Comparison of ENCODE assay signal across 8 mouse cellular contexts in genomic region chr1:193172991-193173809, GRCm38 (mm10). TPM values are rescaled to one million over a fixed set of nuclear protein-coding genes. Genes with fewer than 3 reads are reported as not detected.
DNase-seq lines count a peak whose midpoint lies in the region; ATAC-seq and TF ChIP-seq lines count a peak whose summit lies in the region.

No protein-coding gene starts in this region.

- H3K4me3 ChIP-seq in ES-E14 (ENCODE audit: insufficient read depth in 1 of 2, low read depth in 1 of 2, low read length in 2 of 2, poor library complexity in 1 of 2, severe bottlenecking in 1 of 2), result peak overlapping the region; percentile 93 to 98
- H3K4me3 ChIP-seq in forebrain, embryonic 15.5 days, result peak overlapping the region; percentile 60
- peak overlapping the region; percentile 93 for H3K4me3 ChIP-seq in lung, adult 2 months (replicated peaks; ENCODE audit: extremely low read depth, low read depth, low read length)

- in situ Hi-C loops in ES-E14 (cut with MboI; ENCODE audit: low sequenced_read_pairs in 2 of 2, unreplicated experiment in 2 of 2), result no loop called here

- peak; percentile 99 for DNase-seq in ES-E14 (ENCODE audit: low read depth, low spot score)
- peak; percentile 97 for DNase-seq in cerebellum, adult 11-12 months
- peak; percentile 92 for DNase-seq in heart, postnatal 25 days (ENCODE audit: low spot score)
- DNase-seq in layer of hippocampus, adult 18-20 months (ENCODE audit: low spot score in 2 of 2), result peak; percentile 96 to 98
- peak; percentile 96 for DNase-seq in lung, adult 2 months
- DNase-seq in thymus, adult 18-20 months, result peak; percentile 97 to 99

- TF ChIP-seq POLR2A in lung, adult 2 months (IDR thresholded peaks at IDR 0.05; ENCODE audit: borderline replicate concordance, extremely low read depth, low read depth, low read length), result peak; percentile 91; the same call in 1 of the 2 replicates

- no peak for TF ChIP-seq CTCF in lung, adult 2 months (IDR thresholded peaks at IDR 0.05; ENCODE audit: insufficient read depth, low read length)

- ATAC-seq in forebrain, embryonic 15.5 days (replicated peaks), result peak; percentile 99
- peak; percentile 94 for ATAC-seq in neutrophil, adult 5-6 weeks (ENCODE audit: extremely low read depth, insufficient number of reproducible peaks, low FRiP score, poor library complexity, severe bottlenecking)

- H3K4me1 ChIP-seq in ES-E14 (ENCODE audit: control insufficient read depth in 2 of 2, insufficient read depth in 2 of 2, low read length in 2 of 2, poor library complexity in 1 of 2), result peaks cover 0 to 2% of the 10 kb centered on the region in 2 experiments; a peak in 2 of 4 replicates
- H3K4me1 ChIP-seq in forebrain, embryonic 15.5 days, result peaks cover 37% of the 10 kb centered on the region
- peaks cover 10% of the 10 kb centered on the region; the same call in 1 of the 2 replicates for H3K4me1 ChIP-seq in lung, adult 2 months (ENCODE audit: control insufficient read depth, insufficient read depth, low read length)

- H3K27me3 ChIP-seq in forebrain, embryonic 15.5 days, result no peaks in the 10 kb centered on the region

- H3K9me3 ChIP-seq in ES-E14 (ENCODE audit: control insufficient read depth, insufficient read depth, low read depth, low read length), result no peaks in the 10 kb centered on the region
- H3K9me3 ChIP-seq in forebrain, embryonic 15.5 days, result no peaks in the 10 kb centered on the region

- intact Hi-C loops in heart, postnatal 25 days (cut with DNase I), result loop anchor here (1.0 kb wide), 1 partner anchor 43 kb away; the partner anchor contains the start of gene Diexf

- peak overlapping the region; percentile 94 for H3K4me2 ChIP-seq in forebrain, embryonic 15.5 days (replicated peaks)

- under 1% methylated on average over 48 of the region's 48 CpGs for WGBS in forebrain, embryonic 15.5 days
- under 1% methylated on average over 48 of the region's 48 CpGs for WGBS in lung, adult 2 months

- no peak overlapping the region for H3K27ac ChIP-seq in ES-E14 (ENCODE audit: insufficient read depth, low read depth, low read length, poor library complexity, severe bottlenecking)
- peak overlapping the region; percentile 83 for H3K27ac ChIP-seq in forebrain, embryonic 15.5 days (replicated peaks)

- no peaks in the 10 kb centered on the region for H3K36me3 ChIP-seq in ES-E14 (ENCODE audit: control insufficient read depth, insufficient read depth, low read length, poor library complexity, severe bottlenecking)
- H3K36me3 ChIP-seq in forebrain, embryonic 15.5 days, result no peaks in the 10 kb centered on the region

- peak overlapping the region; percentile 96 for H3K9ac ChIP-seq in ES-E14 (ENCODE audit: insufficient read depth, low read depth, low read length, poor library complexity, severe bottlenecking)
- peak overlapping the region; percentile 77 for H3K9ac ChIP-seq in forebrain, embryonic 15.5 days (replicated peaks)

TF ChIP-seq in ES-E14, 5 proteins besides CTCF, POLR2A, EP300 and RAD21:
- no peak; the same call in 1 of the 2 replicates for TF ChIP-seq HCFC1 (IDR thresholded peaks at IDR 0.05; ENCODE audit: borderline replicate concordance, insufficient read depth, low read length)
- no peak for TF ChIP-seq MAFK (IDR thresholded peaks at IDR 0.05; ENCODE audit: insufficient read depth, low read depth, low read length)
- TF ChIP-seq ZNF384 (IDR thresholded peaks at IDR 0.05; ENCODE audit: low read depth, low read length), result no peak
- TF ChIP-seq ZC3H11A (IDR thresholded peaks at IDR 0.05; ENCODE audit: borderline replicate concordance, low read depth, low read length), result no peak
- no peak for TF ChIP-seq CHD2 (IDR thresholded peaks at IDR 0.05; ENCODE audit: low read depth, low read length)

RNA-seq across cellular contexts. Expression of gene A130010J15Rik, which starts 5.4 kb away (rescaled TPM):
- 5.7 and 7.6 TPM in 2 replicates for total RNA-seq in ES-E14 (2012; rRNA removed)
- polyA plus RNA-seq in forebrain, embryonic 15.5 days (2015; fragmentation: Nextera tagmentation; extraction: Ambion mirVana), result 14.2 and 15.7 TPM in 2 replicates
- 1 to 10 TPM; 2.9 to 3.0 TPM for total RNA-seq in heart, postnatal 25 days (2021)
- total RNA-seq in layer of hippocampus, adult 18-20 months (2021), result 1 to 10 TPM; 4.1 to 4.8 TPM
- 2.1 and 2.2 TPM in 2 replicates for polyA plus RNA-seq in lung, adult 2 months (2012; rRNA removed)
- 6.8 and 7.4 TPM in 2 replicates for total RNA-seq in neutrophil, adult 5-6 weeks (2017)

RNA-seq across cellular contexts. Expression of gene Irf6, which starts 20.3 kb away (rescaled TPM):
- total RNA-seq in ES-E14 (2012; rRNA removed), result 3.6 and 4.8 TPM in 2 replicates
- 0.52 and 0.79 TPM in 2 replicates for polyA plus RNA-seq in forebrain, embryonic 15.5 days (2015; fragmentation: Nextera tagmentation; extraction: Ambion mirVana)
- total RNA-seq in heart, postnatal 25 days (2021), result 1 to 10 TPM; 2.4 to 3.5 TPM
- total RNA-seq in layer of hippocampus, adult 18-20 months (2021), result under 1 TPM; 0.81 to 0.92 TPM
- polyA plus RNA-seq in lung, adult 2 months (2012; rRNA removed), result 18.3 and 25.9 TPM in 2 replicates
- 1.1 and 1.7 TPM in 2 replicates for total RNA-seq in neutrophil, adult 5-6 weeks (2017)

RNA-seq across cellular contexts. Expression of gene Traf3ip3, which starts 28.3 kb away (rescaled TPM):
- total RNA-seq in ES-E14 (2012; rRNA removed), result 0.21 and 0.67 TPM in 2 replicates
- 1.3 TPM in 2 replicates for polyA plus RNA-seq in forebrain, embryonic 15.5 days (2015; fragmentation: Nextera tagmentation; extraction: Ambion mirVana)
- 1 to 10 TPM; 1.1 to 1.4 TPM for total RNA-seq in heart, postnatal 25 days (2021)
- total RNA-seq in layer of hippocampus, adult 18-20 months (2021), result 1 to 10 TPM; 1.4 to 1.9 TPM
- polyA plus RNA-seq in lung, adult 2 months (2012; rRNA removed), result 4.9 and 5.5 TPM in 2 replicates
- total RNA-seq in neutrophil, adult 5-6 weeks (2017), result 473 and 476 TPM in 2 replicates

RNA-seq across cellular contexts. Expression of gene Lamb3, which starts 34.3 kb away (rescaled TPM):
- total RNA-seq in ES-E14 (2012; rRNA removed), result 2.9 and 3.5 TPM in 2 replicates
- 0.41 and 0.62 TPM in 2 replicates for polyA plus RNA-seq in forebrain, embryonic 15.5 days (2015; fragmentation: Nextera tagmentation; extraction: Ambion mirVana)
- 10 to 100 TPM; 13.7 to 14.9 TPM for total RNA-seq in heart, postnatal 25 days (2021)
- under 1 TPM; 0.81 to 0.89 TPM for total RNA-seq in layer of hippocampus, adult 18-20 months (2021)
- polyA plus RNA-seq in lung, adult 2 months (2012; rRNA removed), result 60.8 and 62.3 TPM in 2 replicates
- 25.7 and 29.8 TPM in 2 replicates for total RNA-seq in neutrophil, adult 5-6 weeks (2017)

RNA-seq across cellular contexts. Expression of gene Diexf, which starts 43.1 kb away (rescaled TPM):
- total RNA-seq in ES-E14 (2012; rRNA removed), result 25.6 and 28.2 TPM in 2 replicates
- polyA plus RNA-seq in forebrain, embryonic 15.5 days (2015; fragmentation: Nextera tagmentation; extraction: Ambion mirVana), result 11.2 and 11.5 TPM in 2 replicates
- total RNA-seq in heart, postnatal 25 days (2021), result 1 to 10 TPM; 8.2 to 9.5 TPM
- total RNA-seq in layer of hippocampus, adult 18-20 months (2021), result 10 to 100 TPM; 24.4 to 26.8 TPM
- polyA plus RNA-seq in lung, adult 2 months (2012; rRNA removed), result 9.9 and 14.1 TPM in 2 replicates
- 27.9 and 32.9 TPM in 2 replicates for total RNA-seq in neutrophil, adult 5-6 weeks (2017)

Comparison
In these comparisons a context has a peak if more than half of its experiments do, and no peak if none do; other contexts are left out.
1. RNA of gene Traf3ip3, which starts 28.3 kb away (total RNA-seq): 473 to 476 TPM in neutrophil, adult 5-6 weeks; 1.4 to 1.9 TPM in layer of hippocampus, adult 18-20 months, 1.1 to 1.4 TPM in heart, postnatal 25 days and 0.21 to 0.67 TPM in ES-E14; every median in the first group is over 100 times any median in the second.
2. Peak in every context shown above with its lines, with median percentiles within 50 percentile points of each other: DNase-seq and H3K4me3 ChIP-seq.